Mouse (Mus musculus) cerebellum, adult 2 months (tissue): ENCODE data around the gene Gm5891. TPM values are rescaled to one million over a fixed set of nuclear protein-coding genes. Genes with fewer than 3 reads are reported as not detected.
"Not testable (repeated sequence)": the region's sequence is repeated elsewhere in the genome, so short reads cannot be mapped to it uniquely, and the experiment has no call there.

Source experiments
- DNase-seq, 2 experiments: peaks; one replicate each; pipeline ENCODE4 v3.0.0; 2021
- H3K27ac ChIP-seq: fragments of 200-500 bp; 2 replicates; pipeline ENCODE4 v1.5.1; 2012; ENCODE audit warnings: low read length, control low read depth, inconsistent platforms; ENCODE audit not compliant: insufficient read depth
- H3K27me3 ChIP-seq: fragments of 200-500 bp; 2 replicates; pipeline ENCODE4 v1.6.1; 2012; ENCODE audit warnings: inconsistent platforms, mild to moderate bottlenecking, low read length, moderate library complexity; ENCODE audit not compliant: control insufficient read depth, insufficient read depth
- H3K4me1 ChIP-seq: fragments of 200-500 bp; 2 replicates; pipeline ENCODE4 v1.6.1; 2011; ENCODE audit warnings: low read length; ENCODE audit not compliant: control insufficient read depth, insufficient read depth
- H3K4me3 ChIP-seq: fragments of 200-500 bp; replicated peaks from 2 replicates; pipeline ENCODE3; 2011; ENCODE audit warnings: mild to moderate bottlenecking, low read depth, low read length, control low read depth; ENCODE audit not compliant: insufficient read depth
- WGBS: fragments of 180-500 bp; shearing (Covaris S2); methylation state at CpG from one replicate; pipeline ENCODE4 v1.1.7; 2018; 5-methylcytosine and 5-hydroxymethylcytosine counted together
- polyA plus RNA-seq: library from polyadenylated mRNA; depleted of rRNA; stranded (reverse); fragments of >200 nt; gene quantifications from 2 replicates; pipeline ENCODE4 v1.2.3, GENCODE M21; 2012; rRNA removed

Gm5891 gene
- not detected in 2 replicates for polyA plus RNA-seq

DNA sequence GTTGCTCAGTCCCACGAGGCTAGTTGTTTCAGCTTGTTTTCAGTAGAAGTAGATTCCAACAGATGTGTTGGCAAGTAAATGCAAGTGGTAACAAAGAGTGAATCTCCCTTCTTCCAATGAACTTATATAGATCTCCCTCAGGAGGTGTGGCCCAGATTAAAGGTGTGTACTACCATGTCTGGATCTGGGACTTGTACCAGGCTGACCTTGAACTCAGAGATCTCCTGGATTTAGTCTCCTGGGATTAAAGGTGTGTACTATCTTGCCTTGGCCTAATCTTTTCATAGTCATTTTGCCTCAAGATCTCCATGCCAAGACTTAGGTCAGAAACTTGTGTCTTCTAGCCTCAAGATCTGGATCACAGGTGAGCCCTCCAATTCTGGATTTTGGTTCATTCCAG, at the start of gene Gm5891:
Gm5891 (minus strand) TSS at position 101 of the 400 bp plus-strand sequence.
- H3K27ac ChIP-seq, H3K27me3 ChIP-seq, DNase-seq, H3K4me1 ChIP-seq, H3K4me3 ChIP-seq: not testable (repeated sequence)
- WGBS, result no CpG with 5 or more reads among the region's 1 CpGs

Other genes with a start within 250 kb of the Gm5891 start
- not detected in 2 replicates for gene Gm4175, start 159.8 kb downstream of the Gm5891 start, polyA plus RNA-seq
- gene Gm4177, start 124.6 kb downstream of the Gm5891 start, polyA plus RNA-seq, result not detected in 2 replicates
- not detected in 2 replicates for gene Vmn1r135, start 88.9 kb downstream of the Gm5891 start, polyA plus RNA-seq
- gene Gm5725, start 77.0 kb downstream of the Gm5891 start, polyA plus RNA-seq, result not detected in 2 replicates
- not detected in 2 replicates for gene Vmn1r137, start 73.3 kb upstream of the Gm5891 start, polyA plus RNA-seq
- gene Vmn1r138, start 107.6 kb upstream of the Gm5891 start, polyA plus RNA-seq, result not detected in 2 replicates
- gene Gm6176, start 135.0 kb upstream of the Gm5891 start, polyA plus RNA-seq, result not detected in 2 replicates
- not detected in 2 replicates for gene Vmn1r139, start 147.8 kb upstream of the Gm5891 start, polyA plus RNA-seq
- gene Gm16451, start 197.0 kb upstream of the Gm5891 start, polyA plus RNA-seq, result not detected in 2 replicates
- gene Gm10666, start 213.4 kb upstream of the Gm5891 start, polyA plus RNA-seq, result not detected in 2 replicates
- gene Vmn1r142, start 242.7 kb upstream of the Gm5891 start, polyA plus RNA-seq, result not detected in 2 replicates